Mouse (Mus musculus) cerebellum, postnatal 36 days (tissue): Measurements from ENCODE around the gene Gm5640.
"Not testable (repeated sequence)": the region's sequence is repeated elsewhere in the genome, so short reads cannot be mapped to it uniquely, and the experiment has no call there.

Experiments used
- DNase-seq, 2 experiments: peaks; one replicate each; pipeline ENCODE4 v3.0.0; 2021 to 2022; ENCODE audit warnings: mixed read lengths in 2 of 2

Gene Gm5640

DNA sequence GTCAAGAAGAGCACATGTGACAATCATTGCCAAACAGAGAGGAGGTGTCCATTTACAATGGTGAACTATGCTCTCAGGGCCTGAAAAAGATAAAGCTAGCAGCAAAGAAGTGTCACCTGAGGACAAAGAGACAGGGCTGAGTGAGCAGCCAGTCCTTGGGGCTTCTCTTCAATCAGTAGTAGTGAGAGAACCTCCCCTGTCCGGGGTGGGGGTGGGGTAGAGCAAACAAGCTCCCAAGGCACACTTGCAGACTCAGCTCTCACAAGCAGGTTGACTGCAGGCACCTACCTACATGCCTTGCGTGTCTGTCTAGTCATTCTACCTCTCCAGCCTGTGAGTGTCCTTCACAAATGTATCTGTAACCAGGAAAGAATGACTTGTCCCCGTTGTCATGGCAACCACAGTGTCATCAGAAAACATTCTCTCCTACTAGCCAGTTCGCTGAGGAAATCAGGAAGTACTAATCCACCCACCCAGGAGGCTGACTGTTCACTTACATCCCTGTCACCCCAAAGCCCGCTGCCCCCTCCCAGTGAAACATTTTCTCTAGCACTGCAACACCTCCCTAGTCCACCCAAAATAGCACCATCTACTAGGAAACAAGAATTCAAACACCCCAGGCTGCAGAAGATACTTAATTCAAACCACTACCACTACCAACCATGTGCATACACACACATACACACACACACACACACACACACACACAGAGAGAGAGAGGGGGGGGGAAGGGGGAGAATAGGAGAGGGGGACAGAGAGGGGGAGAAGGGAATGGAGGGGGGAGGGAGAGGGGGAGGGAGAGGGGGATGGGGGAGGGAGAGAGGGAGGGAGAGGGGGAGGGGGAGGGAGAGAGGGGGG, at the start of gene Gm5640:
Gm5640 (minus strand) TSS at position 170 of the 858 bp plus-strand sequence.
- DNase-seq, result not testable (repeated sequence)

DNA sequence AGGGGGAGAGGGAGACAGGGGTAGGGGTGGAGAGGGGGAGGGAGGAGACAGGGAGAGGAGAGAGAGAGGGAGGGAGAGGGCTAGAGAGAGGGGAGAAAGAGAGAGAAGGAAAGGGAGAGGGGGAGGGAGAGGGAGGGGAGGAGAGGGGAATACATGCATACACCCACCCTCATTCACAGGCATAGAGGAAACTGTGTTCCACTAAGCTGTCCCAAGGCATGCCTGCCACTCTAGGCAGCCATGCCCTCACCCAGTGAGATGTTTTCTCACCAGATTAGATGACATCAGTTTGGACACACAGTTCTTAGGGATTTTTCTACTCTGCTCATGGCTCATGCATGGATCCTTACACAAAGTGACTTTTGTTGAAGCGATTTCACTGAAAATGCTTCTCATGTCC, 958 bp upstream of the Gm5640 start:
- not testable (repeated sequence) for DNase-seq

DNA sequence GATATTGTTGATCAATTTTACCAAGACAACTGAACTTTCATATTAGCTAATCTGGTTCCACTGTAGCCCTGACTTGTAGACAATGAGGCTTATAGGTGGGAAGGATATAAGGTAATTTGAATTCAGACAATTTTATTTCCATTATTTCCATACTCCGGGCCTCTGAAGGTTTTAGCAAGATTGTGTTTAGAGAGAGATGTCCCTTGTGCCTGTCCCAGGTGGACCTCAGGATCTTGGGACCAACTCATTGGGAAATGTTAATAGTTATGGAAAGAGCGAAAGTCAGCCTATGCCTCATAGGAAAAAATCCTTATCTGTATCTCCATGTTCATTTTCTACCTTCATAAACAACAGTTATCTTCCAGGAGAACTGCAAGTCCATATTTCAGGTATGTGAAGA, 53.1 kb downstream of the Gm5640 start, which contains the start of gene Olfr1325:
Olfr1325 (plus strand) TSS at position 301 of the 400 bp plus-strand sequence.
- no peak for DNase-seq
